In the genomic region with DNA sequence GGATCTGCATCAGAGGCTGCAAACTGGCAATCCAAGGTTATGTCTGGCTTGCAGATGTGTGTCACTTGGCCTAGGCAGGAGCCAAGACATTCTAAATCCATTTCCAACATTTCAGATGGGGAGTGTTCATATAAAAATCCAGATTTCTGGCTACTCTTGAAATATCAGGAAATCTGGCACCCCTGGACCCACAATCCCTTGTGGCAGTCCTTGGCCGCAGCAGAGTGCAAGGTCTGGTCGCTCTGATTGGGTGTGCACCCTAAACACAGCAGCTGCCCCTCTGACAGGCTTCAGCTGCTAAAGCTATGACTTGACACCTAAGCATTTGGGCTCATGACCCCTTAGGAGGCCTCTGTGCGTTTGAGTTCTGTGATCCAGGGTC, we compare ENCODE assay signal across 21 mouse cellular contexts.
A peak's percentile ranks its signal among the peaks of the same experiment; 100 is the strongest.
DNase-seq lines count a peak whose midpoint lies in the region; ATAC-seq and TF ChIP-seq lines count a peak whose summit lies in the region.
"Had no signal": no experiment of that assay in that cellular context is flagged by ENCODE, and none has a peak within 500 bp of the region (broad histone marks: within the 10 kb centered on the region; RNA-seq: fewer than 3 reads in every experiment).

No protein-coding gene starts in this region.

- no peaks in the 10 kb centered on the region; the same call in 1 of the 2 replicates for H3K9me3 ChIP-seq in lung, embryonic 16.5 days (ENCODE audit: control insufficient read depth, low read length)
- H3K9me3 ChIP-seq in stomach, postnatal 0 days (ENCODE audit: control insufficient read depth, low read length) = no peaks in the 10 kb centered on the region
- H3K9me3 ChIP-seq: forebrain, embryonic 12.5 days; hindbrain, embryonic 15.5 days; kidney, embryonic 15.5 days; midbrain, embryonic 12.5 days; neural tube, embryonic 15.5 days had no signal

- H3K4me3 ChIP-seq in lung, adult 2 months (replicated peaks; ENCODE audit: extremely low read depth, low read depth, low read length) = no peak overlapping the region
- no peak overlapping the region for H3K4me3 ChIP-seq in lung, embryonic 16.5 days (ENCODE audit: low read length)
- no peak overlapping the region for H3K4me3 ChIP-seq in stomach, postnatal 0 days (ENCODE audit: low read depth, low read length)
- H3K4me3 ChIP-seq: forebrain, embryonic 12.5 days; hindbrain, embryonic 15.5 days; kidney, embryonic 15.5 days; midbrain, embryonic 12.5 days; myocyte; neural tube, embryonic 15.5 days had no signal

- no peaks in the 10 kb centered on the region for H3K36me3 ChIP-seq in lung, embryonic 16.5 days (ENCODE audit: control insufficient read depth, insufficient read depth, low read length)
- no peaks in the 10 kb centered on the region for H3K36me3 ChIP-seq in stomach, postnatal 0 days (ENCODE audit: control insufficient read depth, insufficient read depth, low read length)
- H3K36me3 ChIP-seq: forebrain, embryonic 12.5 days; hindbrain, embryonic 15.5 days; kidney, embryonic 15.5 days; midbrain, embryonic 12.5 days; neural tube, embryonic 15.5 days had no signal

- no peak for TF ChIP-seq CTCF in lung, adult 2 months (IDR thresholded peaks at IDR 0.05; ENCODE audit: insufficient read depth, low read length)
- TF ChIP-seq CTCF in stomach, postnatal 0 days (IDR thresholded peaks at IDR 0.05; ENCODE audit: low read depth) = no peak

- H3K27me3 ChIP-seq in lung, embryonic 16.5 days (ENCODE audit: control insufficient read depth, insufficient read depth, low read depth, low read length) = no peaks in the 10 kb centered on the region
- no peaks in the 10 kb centered on the region for H3K27me3 ChIP-seq in stomach, postnatal 0 days (ENCODE audit: control insufficient read depth, insufficient read depth, low read length)
- H3K27me3 ChIP-seq: forebrain, embryonic 12.5 days; hindbrain, embryonic 15.5 days; kidney, embryonic 15.5 days; midbrain, embryonic 12.5 days; neural tube, embryonic 15.5 days had no signal

- H3K9ac ChIP-seq in lung, embryonic 16.5 days (ENCODE audit: low read length) = no peak overlapping the region
- no peak overlapping the region for H3K9ac ChIP-seq in stomach, postnatal 0 days (ENCODE audit: low read length)
- H3K9ac ChIP-seq: forebrain, embryonic 12.5 days; hindbrain, embryonic 15.5 days; kidney, embryonic 15.5 days; midbrain, embryonic 12.5 days; neural tube, embryonic 15.5 days had no signal

- no peak for TF ChIP-seq EP300 in stomach, postnatal 0 days (optimal IDR thresholded peaks at IDR 0.05)

- DNase-seq in adrenal gland, adult 2 months = peak; percentile 61
- DNase-seq in adrenal gland, adult 8-10 months = no peak
- peak; percentile 45 to 66 for DNase-seq in lung, adult 18-20 months
- no peak for DNase-seq in lung, adult 2 months
- no peak for DNase-seq in stomach, postnatal 0 days (ENCODE audit: low spot score)
- DNase-seq in ovary, postnatal 10 days (ENCODE audit: low spot score) = no peak
- no peak for DNase-seq in left cerebral cortex, adult 18-20 months (ENCODE audit: low spot score in 2 of 2)
- DNase-seq: cerebellum, adult 11 months; cerebellum, postnatal 14 days; left cerebral cortex, postnatal 4 days; right cerebral cortex, postnatal 4 days; thymus, adult 18-20 months had no signal

- WGBS in lung, adult 2 months = 69% methylated on average over 3 of the region's 3 CpGs
- WGBS in lung, embryonic 16.5 days = 44% methylated on average over 3 of the region's 3 CpGs
- 54% methylated on average over 3 of the region's 3 CpGs for WGBS in stomach, postnatal 0 days

- TF ChIP-seq POLR2A in lung, adult 2 months (IDR thresholded peaks at IDR 0.05; ENCODE audit: borderline replicate concordance, extremely low read depth, low read depth, low read length) = no peak

- ATAC-seq in lung, embryonic 16.5 days (ENCODE audit: low read depth) = peak; percentile 93
- 0 out of 2 replicates have a peak, but pooled peaks have one; percentile 15 for ATAC-seq in stomach, postnatal 0 days (ENCODE audit: low FRiP score, low TSS enrichment)
- ATAC-seq: intestine, embryonic 16.5 days had no signal

- peak overlapping the region; percentile 75 for H3K27ac ChIP-seq in lung, embryonic 16.5 days (ENCODE audit: low read length)
- H3K27ac ChIP-seq in stomach, postnatal 0 days (replicated peaks) = no peak overlapping the region
- H3K27ac ChIP-seq: forebrain, embryonic 12.5 days; hindbrain, embryonic 15.5 days; kidney, embryonic 15.5 days; macrophage; midbrain, embryonic 12.5 days; neural tube, embryonic 15.5 days had no signal

- no peak overlapping the region for H3K4me2 ChIP-seq in lung, embryonic 16.5 days (ENCODE audit: low read depth, low read length)
- no peak overlapping the region for H3K4me2 ChIP-seq in stomach, postnatal 0 days (replicated peaks; ENCODE audit: low read depth)
- H3K4me2 ChIP-seq: forebrain, embryonic 12.5 days; hindbrain, embryonic 15.5 days; kidney, embryonic 15.5 days; midbrain, embryonic 12.5 days; neural tube, embryonic 15.5 days had no signal

- peaks cover 8% of the 10 kb centered on the region for H3K4me1 ChIP-seq in lung, adult 2 months (ENCODE audit: control insufficient read depth, insufficient read depth, low read length)
- peaks cover 8% of the 10 kb centered on the region for H3K4me1 ChIP-seq in lung, embryonic 16.5 days (replicated peaks; ENCODE audit: control insufficient read depth, insufficient read depth, low read length)
- H3K4me1 ChIP-seq in stomach, postnatal 0 days (replicated peaks; ENCODE audit: control insufficient read depth, insufficient read depth) = no peaks in the 10 kb centered on the region
- H3K4me1 ChIP-seq: forebrain, embryonic 12.5 days; hindbrain, embryonic 15.5 days; kidney, embryonic 15.5 days; midbrain, embryonic 12.5 days; neural tube, embryonic 15.5 days had no signal

Comparison
In these comparisons a context has a peak if more than half of its experiments do, and no peak if none do; other contexts are left out.
1. DNase-seq: peak in adrenal gland, adult 2 months (single experiment) and lung, adult 18-20 months (2 of 2); none in adrenal gland, adult 8-10 months (single experiment), lung, adult 2 months (single experiment), stomach, postnatal 0 days (single experiment), ovary, postnatal 10 days (single experiment) and left cerebral cortex, adult 18-20 months (0 of 2).